Mouse (Mus musculus): ENCODE measurements at regions not wholly inside any gene's neighbourhood (a gene's known extent, or its start where the extent isn't known, plus 50 kb on each side); places are given as distances from the start of the nearest gene placed in this dataset.

DNA sequence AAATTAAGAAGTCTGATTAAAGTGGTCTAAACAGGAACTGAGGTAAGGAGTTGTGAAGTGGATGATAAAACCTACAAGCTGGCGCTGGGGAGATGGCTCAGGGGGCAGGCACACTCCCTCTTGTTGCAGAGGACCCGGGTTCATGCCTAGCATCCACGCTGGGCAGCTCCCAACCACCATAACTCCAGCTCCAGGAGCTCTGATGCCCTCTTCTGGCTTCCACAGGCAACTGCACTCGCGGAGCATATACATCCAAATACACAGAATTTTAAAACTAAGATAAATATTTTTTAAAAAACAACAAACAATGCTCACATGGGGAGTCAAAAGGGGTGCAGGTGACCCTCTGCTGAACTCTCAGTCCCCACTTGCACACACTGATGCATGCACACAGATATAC, 117.4 kb upstream of the Smad3 start:
- TF ChIP-seq CTCF (IDR thresholded peaks at IDR 0.05; ENCODE audit: low read depth, low read length) = peak; percentile 27; the same call in 1 of the 2 replicates
- no peak for TF ChIP-seq POLR2A (IDR thresholded peaks at IDR 0.05; ENCODE audit: borderline replicate concordance, low read depth, low read length)

Measured in bone marrow macrophage, adult 2 months (primary cell).